ENCODE assay signal across 11 mouse cellular contexts in the genomic region with DNA sequence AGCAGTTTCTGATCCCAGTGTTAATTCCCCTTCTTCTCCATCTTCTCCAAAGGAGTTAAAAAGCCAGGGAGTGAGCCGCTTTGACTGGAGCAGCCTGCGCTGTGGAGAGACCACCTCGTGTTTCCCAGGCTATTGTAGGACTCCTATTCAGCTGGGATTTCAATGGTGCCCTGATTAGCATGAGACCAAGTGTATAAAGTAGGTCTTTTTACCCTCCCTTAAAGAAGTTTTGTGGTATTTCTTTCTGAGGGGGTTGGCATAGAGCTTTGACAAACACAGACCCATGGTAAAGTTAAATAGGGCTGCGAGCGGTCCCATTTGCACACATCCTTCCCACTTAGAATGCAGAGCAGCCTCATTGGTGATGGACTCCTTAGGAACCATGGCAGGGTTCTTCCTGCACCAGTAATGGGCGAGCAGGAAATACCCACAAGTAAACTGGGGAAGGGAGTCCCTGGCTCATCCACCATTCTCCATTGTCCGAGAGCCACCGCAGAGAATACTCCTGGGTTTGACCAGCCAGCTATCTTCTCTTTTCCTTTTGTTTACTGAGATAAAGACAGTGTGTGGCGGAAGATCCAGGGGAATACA. TPM values are rescaled to one million over a fixed set of nuclear protein-coding genes. Genes with fewer than 3 reads are reported as not detected.
DNase-seq lines count a peak whose midpoint lies in the region; ATAC-seq and TF ChIP-seq lines count a peak whose summit lies in the region.
"Had no signal": no experiment of that assay in that cellular context is flagged by ENCODE, and none has a peak within 500 bp of the region (broad histone marks: within the 10 kb centered on the region; RNA-seq: fewer than 3 reads in every experiment).

No protein-coding gene starts in this region.

- no peak for ATAC-seq in kidney, postnatal 0 days (replicated peaks; ENCODE audit: low FRiP score, low read depth)
- peak; percentile 87 for ATAC-seq in forebrain, embryonic 16.5 days
- ATAC-seq in midbrain, embryonic 14.5 days (ENCODE audit: low FRiP score, low TSS enrichment): peak; percentile 89
- ATAC-seq: intestine, embryonic 15.5 days had no signal

- WGBS in kidney, postnatal 0 days: 69% methylated on average over 9 of the region's 9 CpGs
- 10% methylated on average over 9 of the region's 9 CpGs for WGBS in forebrain, embryonic 16.5 days
- 5% methylated on average over 9 of the region's 9 CpGs for WGBS in midbrain, embryonic 14.5 days

- no peak for DNase-seq in kidney, postnatal 0 days (ENCODE audit: low spot score)
- DNase-seq in kidney, postnatal 4 days: no peak
- peak; percentile 95 for DNase-seq in brain, embryonic 14.5 days (ENCODE audit: low read depth)
- peak; percentile 79 for DNase-seq in midbrain, embryonic 14.5 days
- DNase-seq in adrenal gland, postnatal 14 days: no peak
- DNase-seq in urinary bladder, adult 18-20 months (ENCODE audit: low spot score in 2 of 2): no peak
- no peak for DNase-seq in thymus, postnatal 36 days
- DNase-seq: right cerebral cortex, postnatal 25 days had no signal

- H3K4me3 ChIP-seq in kidney, postnatal 0 days (replicated peaks; ENCODE audit: low read depth, low read length): no peak overlapping the region
- H3K4me3 ChIP-seq in forebrain, embryonic 16.5 days (replicated peaks; ENCODE audit: low read length): peak overlapping the region; percentile 20
- H3K4me3 ChIP-seq in midbrain, embryonic 14.5 days (replicated peaks; ENCODE audit: low read depth, low read length): no peak overlapping the region
- H3K4me3 ChIP-seq: intestine, embryonic 15.5 days had no signal

- no peaks in the 10 kb centered on the region for H3K27me3 ChIP-seq in kidney, postnatal 0 days (ENCODE audit: insufficient read depth, low read length)
- H3K27me3 ChIP-seq in forebrain, embryonic 16.5 days (replicated peaks; ENCODE audit: control insufficient read depth, insufficient read depth, low read length): no peaks in the 10 kb centered on the region
- no peaks in the 10 kb centered on the region for H3K27me3 ChIP-seq in midbrain, embryonic 14.5 days (ENCODE audit: control insufficient read depth, insufficient read depth, low read length)
- H3K27me3 ChIP-seq: intestine, embryonic 15.5 days had no signal

- H3K9me3 ChIP-seq in kidney, postnatal 0 days (replicated peaks; ENCODE audit: low read length): no peaks in the 10 kb centered on the region
- no peaks in the 10 kb centered on the region for H3K9me3 ChIP-seq in forebrain, embryonic 16.5 days (ENCODE audit: control insufficient read depth, low read length)
- H3K9me3 ChIP-seq in midbrain, embryonic 14.5 days (ENCODE audit: control insufficient read depth, low read length): no peaks in the 10 kb centered on the region
- H3K9me3 ChIP-seq: intestine, embryonic 15.5 days had no signal

- H3K36me3 ChIP-seq in kidney, postnatal 0 days (ENCODE audit: insufficient read depth, low read length): 0 out of 2 replicates have a peak, but pooled peaks cover 2% of the 10 kb centered on the region
- no peaks in the 10 kb centered on the region for H3K36me3 ChIP-seq in forebrain, embryonic 16.5 days (ENCODE audit: control insufficient read depth, insufficient read depth)
- no peaks in the 10 kb centered on the region for H3K36me3 ChIP-seq in midbrain, embryonic 14.5 days (ENCODE audit: control insufficient read depth, insufficient read depth, low read length)
- H3K36me3 ChIP-seq: intestine, embryonic 15.5 days had no signal

- no peak overlapping the region for H3K9ac ChIP-seq in kidney, postnatal 0 days (ENCODE audit: low read depth, low read length)
- peak overlapping the region; percentile 45; the same call in 1 of the 2 replicates for H3K9ac ChIP-seq in forebrain, embryonic 16.5 days (replicated peaks; ENCODE audit: low read depth, low read length)
- H3K9ac ChIP-seq in midbrain, embryonic 14.5 days (replicated peaks; ENCODE audit: low read length): no peak overlapping the region
- H3K9ac ChIP-seq: intestine, embryonic 15.5 days had no signal

- H3K4me1 ChIP-seq in kidney, postnatal 0 days (replicated peaks; ENCODE audit: insufficient read depth, low read length): peaks cover 29% of the 10 kb centered on the region
- H3K4me1 ChIP-seq in forebrain, embryonic 16.5 days (replicated peaks; ENCODE audit: control insufficient read depth, insufficient read depth, low read length): peaks cover 45% of the 10 kb centered on the region
- H3K4me1 ChIP-seq in midbrain, embryonic 14.5 days (ENCODE audit: control insufficient read depth, insufficient read depth, low read length): peaks cover 28% of the 10 kb centered on the region

- H3K4me2 ChIP-seq in kidney, postnatal 0 days (ENCODE audit: low read length): no peak overlapping the region
- peak overlapping the region; percentile 46 for H3K4me2 ChIP-seq in forebrain, embryonic 16.5 days (ENCODE audit: low read length)
- peak overlapping the region; percentile 34 for H3K4me2 ChIP-seq in midbrain, embryonic 14.5 days (ENCODE audit: low read length)
- H3K4me2 ChIP-seq: intestine, embryonic 15.5 days had no signal

- peak overlapping the region; percentile 76 for H3K27ac ChIP-seq in kidney, postnatal 0 days
- peak overlapping the region; percentile 93 for H3K27ac ChIP-seq in forebrain, embryonic 16.5 days (ENCODE audit: low read length)
- H3K27ac ChIP-seq in midbrain, embryonic 14.5 days (replicated peaks; ENCODE audit: low read depth, low read length): peak overlapping the region; percentile 82
- H3K27ac ChIP-seq: intestine, embryonic 15.5 days; macrophage had no signal

- no peak for TF ChIP-seq POLR2A in brain, embryonic 14.5 days (IDR thresholded peaks at IDR 0.05; ENCODE audit: borderline replicate concordance, extremely low read depth, insufficient read depth, insufficient read length, poor library complexity, severe bottlenecking)

- TF ChIP-seq CTCF in kidney, postnatal 0 days (IDR thresholded peaks at IDR 0.05; ENCODE audit: low read depth): no peak
- no peak for TF ChIP-seq CTCF in brain, embryonic 14.5 days (IDR thresholded peaks at IDR 0.05; ENCODE audit: borderline replicate concordance, extremely low read depth, insufficient read depth, insufficient read length)

RNA-seq across cellular contexts. Expression of gene Plpp3, which starts 13.8 kb away (rescaled TPM):
- polyA plus RNA-seq in kidney, postnatal 0 days (2015; fragmentation: Nextera tagmentation; extraction: Ambion mirVana): 77.4 and 79.6 TPM in 2 replicates
- 58.9 and 61.5 TPM in 2 replicates for polyA plus RNA-seq in brain, embryonic 14.5 days (2012; rRNA removed)
- 67.7 and 76.8 TPM in 2 replicates for polyA plus RNA-seq in forebrain, embryonic 16.5 days (2015; fragmentation: Nextera tagmentation; extraction: Ambion mirVana)
- polyA plus RNA-seq in midbrain, embryonic 14.5 days (2014; fragmentation: Nextera tagmentation; extraction: Ambion mirVana): 51.7 and 62.4 TPM in 2 replicates
- 190 and 195 TPM in 2 replicates for total RNA-seq in adrenal gland, postnatal 14 days (2021)

Comparison
In these comparisons a context has a peak if more than half of its experiments do, and no peak if none do; other contexts are left out.
1. DNase-seq: peak in brain, embryonic 14.5 days (single experiment) and midbrain, embryonic 14.5 days (single experiment); none in kidney, postnatal 0 days (single experiment), kidney, postnatal 4 days (0 of 2), adrenal gland, postnatal 14 days (single experiment), urinary bladder, adult 18-20 months (0 of 2) and thymus, postnatal 36 days (0 of 2).
2. Peak in every context shown above with its lines, with median percentiles within 50 percentile points of each other: H3K27ac ChIP-seq.